Comparison of ENCODE assay signal across 12 mouse cellular contexts in genomic region chr5:13982417-13983054, GRCm38 (mm10). TPM values are rescaled to one million over a fixed set of nuclear protein-coding genes. Genes with fewer than 3 reads are reported as not detected.
DNase-seq lines count a peak whose midpoint lies in the region; ATAC-seq and TF ChIP-seq lines count a peak whose summit lies in the region.
"Had no signal": no experiment of that assay in that cellular context is flagged by ENCODE, and none has a peak within 500 bp of the region (broad histone marks: within the 10 kb centered on the region; RNA-seq: fewer than 3 reads in every experiment).

No protein-coding gene starts in this region.

- no peak overlapping the region for H3K4me2 ChIP-seq in intestine, embryonic 14.5 days (ENCODE audit: low read length)
- H3K4me2 ChIP-seq in intestine, embryonic 15.5 days (replicated peaks): no peak overlapping the region
- H3K4me2 ChIP-seq in embryonic facial prominence, embryonic 14.5 days (ENCODE audit: low read depth, low read length): no peak overlapping the region
- no peak overlapping the region for H3K4me2 ChIP-seq in lung, embryonic 14.5 days
- no peak overlapping the region for H3K4me2 ChIP-seq in neural tube, embryonic 13.5 days

- H3K9ac ChIP-seq in intestine, embryonic 14.5 days (ENCODE audit: low read length): no peak overlapping the region
- H3K9ac ChIP-seq in intestine, embryonic 15.5 days: no peak overlapping the region
- no peak overlapping the region for H3K9ac ChIP-seq in embryonic facial prominence, embryonic 14.5 days (ENCODE audit: low read depth, low read length)
- no peak overlapping the region for H3K9ac ChIP-seq in lung, embryonic 14.5 days
- no peak overlapping the region for H3K9ac ChIP-seq in neural tube, embryonic 13.5 days

- no peak overlapping the region for H3K27ac ChIP-seq in intestine, embryonic 14.5 days (ENCODE audit: low read depth)
- no peak overlapping the region for H3K27ac ChIP-seq in intestine, embryonic 15.5 days
- no peak overlapping the region for H3K27ac ChIP-seq in embryonic facial prominence, embryonic 14.5 days (replicated peaks; ENCODE audit: low read depth, low read length)
- H3K27ac ChIP-seq in lung, embryonic 14.5 days (ENCODE audit: low read depth): 0 out of 2 replicates have a peak overlapping the region, but pooled peaks have one; percentile 28
- no peak overlapping the region for H3K27ac ChIP-seq in neural tube, embryonic 13.5 days (replicated peaks)

- H3K9me3 ChIP-seq in intestine, embryonic 14.5 days (ENCODE audit: control insufficient read depth, low read length): no peaks in the 10 kb centered on the region
- H3K9me3 ChIP-seq in intestine, embryonic 15.5 days: no peaks in the 10 kb centered on the region
- no peaks in the 10 kb centered on the region for H3K9me3 ChIP-seq in embryonic facial prominence, embryonic 14.5 days (ENCODE audit: control insufficient read depth, low read length)
- H3K9me3 ChIP-seq in lung, embryonic 14.5 days (ENCODE audit: low read depth, low read length): no peaks in the 10 kb centered on the region
- H3K9me3 ChIP-seq in neural tube, embryonic 13.5 days: no peaks in the 10 kb centered on the region

- no peaks in the 10 kb centered on the region for H3K27me3 ChIP-seq in intestine, embryonic 14.5 days (replicated peaks; ENCODE audit: control insufficient read depth, insufficient read depth, low read length)
- H3K27me3 ChIP-seq in intestine, embryonic 15.5 days (replicated peaks): no peaks in the 10 kb centered on the region
- H3K27me3 ChIP-seq in embryonic facial prominence, embryonic 14.5 days (replicated peaks; ENCODE audit: control insufficient read depth, insufficient read depth, low read length): no peaks in the 10 kb centered on the region
- H3K27me3 ChIP-seq in lung, embryonic 14.5 days (ENCODE audit: insufficient read depth, low read length): no peaks in the 10 kb centered on the region
- no peaks in the 10 kb centered on the region for H3K27me3 ChIP-seq in neural tube, embryonic 13.5 days
- H3K27me3 ChIP-seq: megakaryocyte, embryonic 14.5 days had no signal

- ATAC-seq in intestine, embryonic 14.5 days (replicated peaks; ENCODE audit: low FRiP score, low TSS enrichment, low read depth): no peak
- no peak for ATAC-seq in intestine, embryonic 15.5 days
- peak; percentile 71; the same call in 1 of the 2 replicates for ATAC-seq in embryonic facial prominence, embryonic 14.5 days (ENCODE audit: low read depth)
- ATAC-seq in lung, embryonic 14.5 days (ENCODE audit: insufficient read depth): peak; percentile 80; the same call in 1 of the 2 replicates
- peak; percentile 74; the same call in 1 of the 2 replicates for ATAC-seq in neural tube, embryonic 13.5 days (ENCODE audit: low read depth)

- H3K4me3 ChIP-seq in intestine, embryonic 14.5 days (ENCODE audit: low read depth, low read length): no peak overlapping the region
- no peak overlapping the region for H3K4me3 ChIP-seq in intestine, embryonic 15.5 days (replicated peaks)
- H3K4me3 ChIP-seq in embryonic facial prominence, embryonic 14.5 days (ENCODE audit: low read depth, low read length): no peak overlapping the region
- H3K4me3 ChIP-seq in lung, embryonic 14.5 days (ENCODE audit: low read depth, low read length): no peak overlapping the region
- H3K4me3 ChIP-seq in neural tube, embryonic 13.5 days: no peak overlapping the region
- H3K4me3 ChIP-seq: megakaryocyte, embryonic 14.5 days had no signal

- DNase-seq in intestine, embryonic 14.5 days (ENCODE audit: low spot score): peak; percentile 51
- peak; percentile 85 for DNase-seq in embryonic facial prominence, embryonic 14.5 days (ENCODE audit: low spot score)
- DNase-seq in lung, embryonic 14.5 days: peak; percentile 85
- DNase-seq in cerebellum, adult 9-10 months: no peak
- DNase-seq in adrenal gland, adult (ENCODE audit: inconsistent age in 2 of 2, low spot score in 1 of 2): no peak
- no peak for DNase-seq in adrenal gland, postnatal 10 days
- DNase-seq: B cell, adult 2 months; cerebellum, adult 11 months; gastrocnemius, postnatal 36 days had no signal

- WGBS in intestine, embryonic 14.5 days: 50% methylated on average over 7 of the region's 7 CpGs
- 58% methylated on average over 7 of the region's 7 CpGs for WGBS in intestine, embryonic 15.5 days
- WGBS in embryonic facial prominence, embryonic 14.5 days: 50% methylated on average over 7 of the region's 7 CpGs
- WGBS in lung, embryonic 14.5 days: 41% methylated on average over 7 of the region's 7 CpGs
- 8% methylated on average over 7 of the region's 7 CpGs for WGBS in neural tube, embryonic 13.5 days

- H3K36me3 ChIP-seq in intestine, embryonic 14.5 days (ENCODE audit: control insufficient read depth, insufficient read depth, low read length): no peaks in the 10 kb centered on the region
- H3K36me3 ChIP-seq in intestine, embryonic 15.5 days: no peaks in the 10 kb centered on the region
- no peaks in the 10 kb centered on the region for H3K36me3 ChIP-seq in embryonic facial prominence, embryonic 14.5 days (ENCODE audit: control insufficient read depth, insufficient read depth, low read length)
- no peaks in the 10 kb centered on the region for H3K36me3 ChIP-seq in lung, embryonic 14.5 days (ENCODE audit: insufficient read depth)
- no peaks in the 10 kb centered on the region for H3K36me3 ChIP-seq in neural tube, embryonic 13.5 days

- peaks cover 7% of the 10 kb centered on the region; the same call in 1 of the 2 replicates for H3K4me1 ChIP-seq in intestine, embryonic 14.5 days (replicated peaks; ENCODE audit: control insufficient read depth, insufficient read depth, low read length)
- H3K4me1 ChIP-seq in intestine, embryonic 15.5 days (replicated peaks): no peaks in the 10 kb centered on the region
- no peaks in the 10 kb centered on the region for H3K4me1 ChIP-seq in embryonic facial prominence, embryonic 14.5 days (ENCODE audit: control insufficient read depth, insufficient read depth, low read length)
- H3K4me1 ChIP-seq in lung, embryonic 14.5 days (ENCODE audit: insufficient read depth): peaks cover 9% of the 10 kb centered on the region
- H3K4me1 ChIP-seq in neural tube, embryonic 13.5 days (replicated peaks): peaks cover 7% of the 10 kb centered on the region
- H3K4me1 ChIP-seq: megakaryocyte, embryonic 14.5 days had no signal

- TF ChIP-seq CTCF in lung, embryonic 14.5 days (IDR thresholded peaks at IDR 0.05; ENCODE audit: low read depth): no peak

RNA-seq across cellular contexts. Expression of gene Sema3e, which starts 42.5 kb away (rescaled TPM):
- 1.6 and 2.3 TPM in 2 replicates for polyA plus RNA-seq in intestine, embryonic 14.5 days (2014; fragmentation: Nextera tagmentation; extraction: Ambion mirVana)
- 1.9 and 2.1 TPM in 2 replicates for polyA plus RNA-seq in intestine, embryonic 15.5 days (2015; fragmentation: Nextera tagmentation; extraction: Ambion mirVana)
- 4.4 and 4.8 TPM in 2 replicates for polyA plus RNA-seq in embryonic facial prominence, embryonic 14.5 days (2014; fragmentation: Nextera tagmentation; extraction: Ambion mirVana)
- polyA plus RNA-seq in lung, embryonic 14.5 days (2014; fragmentation: Nextera tagmentation; extraction: Ambion mirVana): 18.7 and 21.4 TPM in 2 replicates
- 2.3 and 3.3 TPM in 2 replicates for polyA plus RNA-seq in neural tube, embryonic 13.5 days (2015; fragmentation: Nextera tagmentation; extraction: Ambion mirVana)
- total RNA-seq in adrenal gland, postnatal 10 days (2021): under 1 TPM; 0.21 to 0.36 TPM

Comparison
In these comparisons a context has a peak if more than half of its experiments do, and no peak if none do; other contexts are left out.
1. ATAC-seq: peak in embryonic facial prominence, embryonic 14.5 days (single experiment), lung, embryonic 14.5 days (single experiment) and neural tube, embryonic 13.5 days (single experiment); none in intestine, embryonic 14.5 days (single experiment) and intestine, embryonic 15.5 days (single experiment).
2. DNase-seq: peak in intestine, embryonic 14.5 days (single experiment), embryonic facial prominence, embryonic 14.5 days (single experiment) and lung, embryonic 14.5 days (single experiment); none in cerebellum, adult 9-10 months (single experiment), adrenal gland, adult (0 of 2) and adrenal gland, postnatal 10 days (single experiment).